ENCODE assay signal across 22 mouse cellular contexts in genomic region chr3:90374368-90374767, GRCm38 (mm10). TPM values are rescaled to one million over a fixed set of nuclear protein-coding genes. Genes with fewer than 3 reads are reported as not detected.
A peak's percentile ranks its signal among the peaks of the same experiment; 100 is the strongest.
DNase-seq lines count a peak whose midpoint lies in the region; ATAC-seq lines count a peak whose summit lies in the region.
"Had no signal": no experiment of that assay in that cellular context is flagged by ENCODE, and none has a peak within 500 bp of the region (broad histone marks: within the 10 kb centered on the region; RNA-seq: fewer than 3 reads in every experiment).

No protein-coding gene starts in this region.

- ATAC-seq in hindbrain, embryonic 14.5 days (ENCODE audit: low FRiP score) = no peak
- ATAC-seq in limb, embryonic 13.5 days (ENCODE audit: low FRiP score, low read depth) = no peak
- 0 out of 2 replicates have a peak, but pooled peaks have one; percentile 40 for ATAC-seq in limb, embryonic 15.5 days (ENCODE audit: insufficient number of reproducible peaks, low FRiP score, low TSS enrichment, low read depth)
- ATAC-seq: hindbrain, embryonic 16.5 days had no signal

- no peaks in the 10 kb centered on the region for H3K9me3 ChIP-seq in hindbrain, embryonic 10.5 days
- no peaks in the 10 kb centered on the region for H3K9me3 ChIP-seq in hindbrain, embryonic 14.5 days (ENCODE audit: control insufficient read depth, low read length)
- H3K9me3 ChIP-seq in limb, embryonic 13.5 days = no peaks in the 10 kb centered on the region
- H3K9me3 ChIP-seq in limb, embryonic 10.5 days (replicated peaks) = no peaks in the 10 kb centered on the region
- H3K9me3 ChIP-seq in limb, embryonic 15.5 days = no peaks in the 10 kb centered on the region
- H3K9me3 ChIP-seq: heart, embryonic 15.5 days; liver, embryonic 13.5 days; neural tube, embryonic 13.5 days had no signal

- H3K4me2 ChIP-seq in hindbrain, embryonic 14.5 days (replicated peaks) = no peak overlapping the region
- H3K4me2 ChIP-seq in limb, embryonic 13.5 days (replicated peaks) = no peak overlapping the region
- no peak overlapping the region for H3K4me2 ChIP-seq in limb, embryonic 15.5 days
- H3K4me2 ChIP-seq: heart, embryonic 15.5 days; liver, embryonic 13.5 days; lung, embryonic 14.5 days; neural tube, embryonic 13.5 days had no signal

- peaks cover 39% of the 10 kb centered on the region for H3K4me1 ChIP-seq in hindbrain, embryonic 10.5 days (replicated peaks)
- peaks cover 5% of the 10 kb centered on the region; the same call in 1 of the 2 replicates for H3K4me1 ChIP-seq in hindbrain, embryonic 14.5 days (replicated peaks; ENCODE audit: control insufficient read depth, insufficient read depth, low read length)
- 0 out of 2 replicates have a peak, but pooled peaks cover 3% of the 10 kb centered on the region for H3K4me1 ChIP-seq in limb, embryonic 13.5 days
- 0 out of 2 replicates have a peak, but pooled peaks cover 4% of the 10 kb centered on the region for H3K4me1 ChIP-seq in limb, embryonic 10.5 days
- no peaks in the 10 kb centered on the region for H3K4me1 ChIP-seq in limb, embryonic 15.5 days
- H3K4me1 ChIP-seq: heart, embryonic 15.5 days had no signal

- no peak overlapping the region for H3K4me3 ChIP-seq in hindbrain, embryonic 10.5 days
- no peak overlapping the region for H3K4me3 ChIP-seq in hindbrain, embryonic 14.5 days (replicated peaks; ENCODE audit: low read length)
- H3K4me3 ChIP-seq in limb, embryonic 13.5 days = no peak overlapping the region
- H3K4me3 ChIP-seq in limb, embryonic 10.5 days = no peak overlapping the region
- H3K4me3 ChIP-seq in limb, embryonic 15.5 days = no peak overlapping the region
- H3K4me3 ChIP-seq: heart, embryonic 15.5 days; liver, embryonic 13.5 days; myocyte; neural tube, embryonic 13.5 days had no signal

- WGBS in hindbrain, embryonic 10.5 days = 92% methylated on average over 4 of the region's 4 CpGs
- WGBS in hindbrain, embryonic 14.5 days = 95% methylated on average over 4 of the region's 4 CpGs
- WGBS in limb, embryonic 13.5 days = 75% methylated on average over 4 of the region's 4 CpGs
- WGBS in limb, embryonic 10.5 days = 87% methylated on average over 4 of the region's 4 CpGs
- WGBS in limb, embryonic 15.5 days = 61% methylated on average over 4 of the region's 4 CpGs

- H3K36me3 ChIP-seq in hindbrain, embryonic 10.5 days = no peaks in the 10 kb centered on the region
- no peaks in the 10 kb centered on the region for H3K36me3 ChIP-seq in hindbrain, embryonic 14.5 days (replicated peaks; ENCODE audit: control insufficient read depth, insufficient read depth)
- no peaks in the 10 kb centered on the region for H3K36me3 ChIP-seq in limb, embryonic 13.5 days
- no peaks in the 10 kb centered on the region for H3K36me3 ChIP-seq in limb, embryonic 10.5 days
- H3K36me3 ChIP-seq in limb, embryonic 15.5 days = no peaks in the 10 kb centered on the region
- H3K36me3 ChIP-seq: heart, embryonic 15.5 days; liver, embryonic 13.5 days; neural tube, embryonic 13.5 days had no signal

- H3K27ac ChIP-seq in hindbrain, embryonic 10.5 days = peak overlapping the region; percentile 51; the same call in 1 of the 2 replicates
- H3K27ac ChIP-seq in hindbrain, embryonic 14.5 days = no peak overlapping the region
- H3K27ac ChIP-seq in limb, embryonic 13.5 days = no peak overlapping the region
- H3K27ac ChIP-seq in limb, embryonic 10.5 days = no peak overlapping the region
- H3K27ac ChIP-seq in limb, embryonic 15.5 days = no peak overlapping the region
- H3K27ac ChIP-seq: heart, embryonic 15.5 days; liver, embryonic 13.5 days; neural tube, embryonic 13.5 days had no signal

- no peaks in the 10 kb centered on the region for H3K27me3 ChIP-seq in hindbrain, embryonic 10.5 days (ENCODE audit: insufficient read depth, poor library complexity, severe bottlenecking)
- H3K27me3 ChIP-seq in hindbrain, embryonic 14.5 days (ENCODE audit: control insufficient read depth, insufficient read depth, low read length) = no peaks in the 10 kb centered on the region
- H3K27me3 ChIP-seq in limb, embryonic 13.5 days = no peaks in the 10 kb centered on the region
- H3K27me3 ChIP-seq in limb, embryonic 10.5 days (ENCODE audit: low read depth, poor library complexity, severe bottlenecking) = no peaks in the 10 kb centered on the region
- no peaks in the 10 kb centered on the region for H3K27me3 ChIP-seq in limb, embryonic 15.5 days
- H3K27me3 ChIP-seq: heart, embryonic 15.5 days; liver, embryonic 13.5 days; neural tube, embryonic 13.5 days had no signal

- no peak for DNase-seq in hindbrain, embryonic 10.5 days (ENCODE audit: low spot score)
- DNase-seq in hindbrain, embryonic 14.5 days (ENCODE audit: low spot score) = no peak
- DNase-seq in limb, embryonic 10.5 days (ENCODE audit: low spot score) = no peak
- DNase-seq in NIH3T3 (ENCODE audit: low read depth) = peak; percentile 39
- no peak for DNase-seq in embryo, embryonic 10.5 days (ENCODE audit: low spot score)
- DNase-seq in B cell, adult 2 months = no peak
- DNase-seq: adrenal gland, postnatal 25 days; cerebellum, adult 9-10 months; heart, postnatal 4 days; liver, embryonic 13.5 days; lung, embryonic 14.5 days; lung, postnatal 36 days; midbrain, embryonic 14.5 days; retina, postnatal 1 day; right cerebral cortex, postnatal 25 days; thymus, postnatal 14 days had no signal

- no peak overlapping the region for H3K9ac ChIP-seq in hindbrain, embryonic 14.5 days
- H3K9ac ChIP-seq in limb, embryonic 13.5 days = 0 out of 2 replicates have a peak overlapping the region, but pooled peaks have one; percentile 19
- no peak overlapping the region for H3K9ac ChIP-seq in limb, embryonic 15.5 days
- H3K9ac ChIP-seq: heart, embryonic 15.5 days; liver, embryonic 13.5 days; lung, embryonic 14.5 days; neural tube, embryonic 13.5 days had no signal

RNA-seq across cellular contexts. Expression of gene Slc27a3, which starts 15.4 kb away (rescaled TPM):
- 28.5 and 29.1 TPM in 2 replicates for polyA plus RNA-seq in hindbrain, embryonic 10.5 days (2016; fragmentation: Nextera tagmentation; extraction: Ambion mirVana)
- 24.1 and 24.8 TPM in 2 replicates for polyA plus RNA-seq in hindbrain, embryonic 14.5 days (2014; fragmentation: Nextera tagmentation; extraction: Ambion mirVana)
- polyA plus RNA-seq in limb, embryonic 13.5 days (2015; fragmentation: Nextera tagmentation; extraction: Ambion mirVana) = 38.7 and 38.8 TPM in 2 replicates
- polyA plus RNA-seq in limb, embryonic 10.5 days (2016; fragmentation: Nextera tagmentation; extraction: Ambion mirVana) = 37.4 and 41.9 TPM in 2 replicates
- 36.2 and 37.0 TPM in 2 replicates for polyA plus RNA-seq in limb, embryonic 15.5 days (2015; fragmentation: Nextera tagmentation; extraction: Ambion mirVana)

RNA-seq across cellular contexts. Expression of gene Ints3, which starts 59.1 kb away (rescaled TPM):
- 37.6 and 39.7 TPM in 2 replicates for polyA plus RNA-seq in hindbrain, embryonic 10.5 days (2016; fragmentation: Nextera tagmentation; extraction: Ambion mirVana)
- polyA plus RNA-seq in hindbrain, embryonic 14.5 days (2014; fragmentation: Nextera tagmentation; extraction: Ambion mirVana) = 32.2 and 36.0 TPM in 2 replicates
- polyA plus RNA-seq in limb, embryonic 13.5 days (2015; fragmentation: Nextera tagmentation; extraction: Ambion mirVana) = 28.5 and 29.4 TPM in 2 replicates
- polyA plus RNA-seq in limb, embryonic 10.5 days (2016; fragmentation: Nextera tagmentation; extraction: Ambion mirVana) = 53.3 and 53.5 TPM in 2 replicates
- 25.6 and 28.0 TPM in 2 replicates for polyA plus RNA-seq in limb, embryonic 15.5 days (2015; fragmentation: Nextera tagmentation; extraction: Ambion mirVana)
